Mouse (Mus musculus) frontal cortex, adult 2 months (tissue): ENCODE data around the gene Fam149a. TPM values are rescaled to one million over a fixed set of nuclear protein-coding genes. Genes with fewer than 3 reads are reported as not detected.
A peak's percentile ranks its signal among the peaks of the same experiment; 100 is the strongest.

Experiments used
- DNase-seq, 2 experiments: peaks; one replicate each; pipeline ENCODE4 v3.0.0; 2022; ENCODE audit warnings: low spot score in 1 of 2; ENCODE audit errors: extremely low spot score in 1 of 2
- polyA plus RNA-seq: library from polyadenylated mRNA; depleted of rRNA; stranded (reverse); fragments of >200 nt; gene quantifications from 2 replicates; pipeline ENCODE4 v1.2.3, GENCODE M21; 2012; rRNA removed

The Fam149a gene
- polyA plus RNA-seq: 15.1 and 17.1 TPM in 2 replicates

DNA sequence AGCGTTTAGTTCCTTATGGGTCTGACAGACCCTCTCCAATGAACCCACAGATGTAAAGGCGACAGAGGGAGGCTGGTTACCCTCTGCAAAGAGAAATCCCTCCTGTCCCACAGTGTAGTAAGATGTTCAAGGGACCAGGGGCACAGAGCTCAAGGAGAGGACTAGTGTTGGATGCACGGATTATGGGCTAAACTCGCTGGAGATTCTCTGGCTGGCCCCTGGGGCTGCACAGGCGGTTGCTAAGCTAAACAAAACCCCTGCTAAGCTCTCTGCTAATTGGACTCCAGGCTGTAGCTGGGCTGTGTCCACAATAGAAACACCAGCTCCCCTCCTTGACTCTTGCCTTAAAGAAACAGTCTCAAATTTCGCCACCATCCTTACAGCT is at the start of gene Fam149a:
Gene Fam149a (minus strand): TSS at position 329 of the 385 bp plus-strand sequence.
- no peak for DNase-seq

DNA sequence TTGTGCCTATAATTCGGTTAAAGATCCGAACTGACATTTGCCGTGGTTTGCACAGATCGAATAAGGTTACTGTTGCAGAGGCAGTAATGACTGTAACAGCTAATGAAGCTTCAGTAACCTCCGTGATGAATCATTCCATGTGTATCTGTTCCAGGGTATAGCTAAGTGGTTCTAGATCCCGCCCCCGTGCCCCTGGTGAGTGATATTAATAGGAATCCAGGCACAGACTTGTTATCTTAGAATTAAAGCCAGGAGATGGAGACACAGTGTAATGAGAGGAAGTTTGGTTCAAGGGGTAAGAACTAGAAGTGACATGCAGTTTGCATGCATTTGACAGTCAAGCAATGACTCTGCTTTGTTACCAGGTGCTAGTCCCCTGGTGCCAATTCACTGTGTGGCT is 38.1 kb upstream of the Fam149a start:
- DNase-seq: no peak

DNA sequence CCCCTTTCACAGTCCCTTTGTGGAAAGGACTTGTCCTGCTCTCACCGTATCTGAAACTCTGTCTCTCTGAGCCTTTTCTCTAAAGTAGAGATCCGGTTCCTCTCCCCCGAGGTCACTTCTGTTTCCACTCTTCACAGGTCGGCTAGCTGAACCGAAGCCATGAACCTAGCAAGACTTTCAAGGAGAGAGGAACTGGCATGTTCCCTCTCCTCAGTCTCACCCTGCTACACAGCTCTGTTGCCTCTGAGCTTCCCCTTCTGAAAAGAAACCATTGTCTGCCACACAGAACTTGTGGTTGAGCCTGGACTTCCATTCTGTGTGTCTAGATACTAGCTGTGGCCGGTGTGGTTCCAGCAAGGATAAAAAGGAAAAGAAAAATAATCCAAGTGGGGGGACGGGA is 32.9 kb upstream of the Fam149a start:
- no peak for DNase-seq

DNA sequence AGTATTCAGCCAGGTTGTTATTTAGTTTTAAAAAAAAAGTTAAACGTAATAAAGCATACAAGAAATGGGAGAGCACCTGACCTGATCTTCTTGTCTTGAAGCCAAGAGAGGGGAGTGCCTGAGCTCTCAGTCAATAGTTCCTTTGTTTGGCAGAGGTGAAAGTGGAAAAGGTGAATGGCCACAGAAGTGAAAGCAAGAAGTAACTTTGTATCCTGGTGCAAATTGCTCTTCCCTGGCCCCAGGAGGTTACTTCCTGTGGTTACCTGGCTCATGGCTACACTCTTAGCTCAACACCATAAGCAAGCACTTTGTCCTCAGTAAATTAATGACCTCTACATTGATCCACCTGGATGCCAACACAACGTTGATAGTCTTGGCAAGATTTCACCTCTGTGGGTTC is 28.8 kb upstream of the Fam149a start, which contains the start of gene Tlr3:
Gene Tlr3 (minus strand): TSS at position 199 of the 400 bp plus-strand sequence.
- DNase-seq: no peak

DNA sequence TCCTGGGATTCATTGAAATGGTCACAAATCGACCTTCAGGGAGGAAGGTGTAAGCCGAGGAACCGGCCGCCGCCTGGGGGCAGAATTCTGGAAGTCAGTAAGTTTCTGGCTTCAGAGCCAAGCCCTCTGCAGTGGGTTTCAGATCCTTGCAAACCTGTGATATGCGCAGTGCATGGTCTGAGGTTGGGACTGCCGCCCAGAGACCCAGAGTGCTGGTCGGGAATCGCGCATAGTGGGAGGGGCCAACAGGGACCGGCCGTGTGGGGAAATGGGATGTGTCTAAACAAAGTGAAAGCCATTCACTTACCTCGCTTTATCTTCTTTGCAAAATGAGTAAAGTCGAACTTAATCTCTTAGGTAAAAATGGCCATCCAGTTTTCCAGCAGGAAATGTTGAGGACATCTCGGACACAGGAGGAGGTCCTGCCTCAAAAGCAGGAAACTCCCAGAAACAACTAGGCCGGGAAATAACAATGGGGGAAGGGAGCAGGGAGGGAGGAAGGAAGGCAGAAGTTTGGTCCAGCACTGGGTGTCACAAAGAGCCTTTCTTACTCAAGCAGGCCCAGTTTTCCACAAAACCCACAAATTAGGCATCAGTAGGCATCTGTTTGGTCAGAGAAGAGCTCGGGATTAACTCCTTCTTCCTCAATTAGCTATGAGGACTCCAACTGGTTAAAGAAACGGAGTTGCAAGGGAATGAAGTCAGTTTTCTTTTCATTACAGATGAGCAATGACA is 28.2 kb upstream of the Fam149a start:
- DNase-seq: peak in 1 of 2 experiments; percentile 31

DNA sequence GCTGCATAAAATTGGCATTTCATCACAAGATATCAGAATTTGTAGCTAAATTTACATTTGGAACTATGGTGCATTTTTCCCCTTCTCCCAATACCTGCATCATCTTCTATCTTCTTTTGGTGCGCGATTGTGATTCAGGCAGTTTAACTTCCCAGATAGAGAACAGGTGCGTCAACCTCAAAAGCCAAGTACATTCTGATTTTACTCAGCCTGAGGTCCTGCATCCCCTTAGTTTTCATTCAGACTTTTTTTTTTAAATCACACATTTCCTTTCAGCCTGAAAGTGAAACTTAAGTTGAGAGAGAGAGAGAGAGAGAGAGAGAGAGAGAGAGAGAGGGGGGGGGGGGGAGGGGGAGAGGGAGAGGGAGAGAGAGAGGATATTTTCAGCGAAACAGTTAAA is 27.6 kb upstream of the Fam149a start:
- no peak for DNase-seq

DNA sequence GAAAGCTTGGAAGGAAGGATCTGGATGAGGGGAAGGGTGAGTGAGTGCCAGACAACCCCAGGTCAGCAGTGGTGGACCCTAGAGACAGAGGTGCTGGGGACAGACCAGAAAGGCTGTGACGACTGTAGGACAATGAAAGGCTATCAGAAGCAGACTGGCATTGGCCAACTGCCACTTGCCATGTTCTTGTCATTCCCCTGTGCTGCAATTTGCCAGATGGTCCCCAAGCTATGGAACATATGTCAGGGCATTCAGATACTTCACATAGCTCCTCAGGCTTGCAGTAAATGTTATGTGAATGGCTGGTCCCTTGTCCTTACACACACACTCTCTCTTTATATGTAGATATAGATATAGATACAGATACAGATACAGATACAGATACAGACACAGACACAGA is 1.2 kb upstream of the Fam149a start:
- DNase-seq: no peak

DNA sequence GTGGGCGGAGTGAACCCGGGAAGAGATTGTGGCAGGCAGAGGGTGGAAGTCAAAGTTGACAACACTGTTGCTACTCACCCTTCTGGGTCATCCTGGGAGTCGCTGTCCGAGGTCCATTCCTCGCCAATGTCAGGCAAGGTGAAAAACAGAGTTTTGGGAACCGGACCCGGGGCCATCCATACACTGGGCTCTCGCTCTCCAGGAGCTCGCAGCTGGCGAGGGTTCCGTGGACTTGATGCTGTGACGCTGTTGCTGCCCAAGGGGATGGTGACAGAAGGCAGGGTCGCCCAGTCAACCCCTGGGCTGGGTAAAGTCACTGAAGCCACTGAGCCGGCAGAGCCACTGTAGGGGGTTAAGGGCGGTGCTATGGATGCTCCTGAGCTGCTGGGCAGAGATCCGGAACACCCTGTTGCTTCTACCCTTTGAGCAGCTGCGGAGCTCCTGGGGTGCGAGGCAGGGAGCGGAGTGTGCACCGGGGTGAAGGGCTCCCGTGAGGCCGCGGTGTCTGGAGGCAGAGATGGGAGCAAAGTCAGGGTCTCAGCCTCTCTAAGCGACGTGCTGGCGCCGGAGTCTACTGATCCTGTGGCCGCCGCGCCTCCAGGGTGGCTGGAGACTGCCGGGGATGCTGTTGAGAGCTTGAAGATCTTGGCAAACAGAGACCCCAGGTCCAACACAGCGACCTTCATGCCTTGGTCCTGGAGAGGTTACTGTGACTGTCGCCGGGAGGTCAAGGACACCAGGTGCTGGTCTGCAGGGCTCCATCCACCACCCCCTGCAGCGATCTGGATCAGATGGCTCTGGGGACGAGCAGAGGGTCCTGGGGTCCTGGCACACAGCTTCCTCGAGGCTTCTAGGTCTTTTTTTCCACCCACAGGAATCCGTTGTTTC is 772 bp downstream of the Fam149a start:
- no peak for DNase-seq

DNA sequence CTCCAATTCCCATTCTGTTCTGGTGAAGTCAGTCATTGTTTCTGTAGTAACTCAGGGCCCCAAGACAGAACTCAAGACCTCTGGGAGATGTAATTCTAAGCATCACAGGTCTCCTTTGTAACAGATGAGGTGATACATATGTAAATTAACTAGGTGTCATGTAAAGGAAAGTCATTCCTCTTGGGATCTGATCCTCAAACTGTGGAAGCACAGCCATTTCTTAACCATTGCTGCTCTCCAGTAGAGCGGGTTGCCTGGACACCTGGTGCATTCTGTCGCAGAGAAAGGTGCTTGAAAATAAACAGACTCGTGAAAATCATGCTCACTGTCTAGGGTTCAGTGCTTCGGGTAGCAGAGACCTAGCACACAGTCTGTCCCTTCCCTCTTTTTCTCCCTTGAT is 1.5 kb downstream of the Fam149a start:
- DNase-seq: no peak

DNA sequence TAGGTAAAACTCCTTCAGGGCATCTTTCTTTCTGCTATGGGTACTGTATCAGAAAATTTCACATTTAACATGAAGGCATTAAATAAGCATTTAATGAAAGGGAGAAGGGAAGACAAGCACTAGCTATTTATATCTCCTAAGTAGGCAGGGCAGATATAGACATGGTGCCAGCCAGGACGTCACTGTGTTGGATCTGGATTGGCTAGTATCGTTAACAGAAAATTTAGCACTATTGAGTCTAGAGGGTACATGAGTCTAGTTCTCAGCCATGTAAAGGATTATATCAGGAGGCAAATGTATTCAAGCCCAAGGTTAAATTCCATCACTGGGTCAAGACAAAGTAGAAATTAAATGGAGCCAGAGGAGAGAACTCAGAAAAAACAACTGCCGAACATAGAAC is 8.0 kb downstream of the Fam149a start:
- DNase-seq: no peak

DNA sequence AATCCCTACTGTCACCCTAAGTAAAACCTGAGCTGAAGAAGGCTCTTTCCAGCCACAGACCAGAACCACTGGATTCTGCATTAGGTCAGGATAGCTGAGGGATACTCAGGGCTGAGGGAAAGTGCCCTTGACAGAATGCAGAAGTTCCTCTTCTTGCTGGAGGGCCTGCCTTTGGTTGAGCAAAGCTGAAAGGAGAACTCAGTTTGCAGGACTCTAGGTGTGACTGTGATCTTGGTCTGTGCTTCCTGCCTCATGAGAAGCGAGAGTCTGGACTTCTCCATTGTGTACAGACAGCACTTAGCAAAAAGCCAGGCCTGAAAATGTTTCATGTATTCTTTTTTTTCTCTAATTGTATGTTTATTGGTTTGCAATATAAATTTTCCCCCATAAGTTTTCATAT is 14.9 kb downstream of the Fam149a start:
- no peak for DNase-seq

DNA sequence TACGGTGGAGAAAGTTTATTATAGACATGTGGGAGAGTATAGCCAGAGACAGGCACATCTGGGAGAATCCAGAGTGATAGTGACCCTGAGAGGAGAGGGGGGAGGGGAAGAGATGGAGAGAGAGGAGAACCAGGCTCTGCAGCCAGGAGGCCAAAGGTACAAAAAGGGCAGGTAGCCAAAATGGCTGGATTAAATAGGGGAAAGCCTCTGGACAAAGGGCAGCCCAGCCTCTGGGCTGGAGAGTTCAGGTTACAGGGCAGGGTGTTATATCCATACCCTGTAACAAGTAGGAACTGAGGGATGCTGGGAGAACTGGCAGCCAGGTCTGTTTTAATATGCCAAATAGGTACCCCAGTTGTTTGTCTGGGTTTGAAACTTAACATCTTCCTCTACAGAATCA is 18.9 kb downstream of the Fam149a start:
- DNase-seq: no peak

DNA sequence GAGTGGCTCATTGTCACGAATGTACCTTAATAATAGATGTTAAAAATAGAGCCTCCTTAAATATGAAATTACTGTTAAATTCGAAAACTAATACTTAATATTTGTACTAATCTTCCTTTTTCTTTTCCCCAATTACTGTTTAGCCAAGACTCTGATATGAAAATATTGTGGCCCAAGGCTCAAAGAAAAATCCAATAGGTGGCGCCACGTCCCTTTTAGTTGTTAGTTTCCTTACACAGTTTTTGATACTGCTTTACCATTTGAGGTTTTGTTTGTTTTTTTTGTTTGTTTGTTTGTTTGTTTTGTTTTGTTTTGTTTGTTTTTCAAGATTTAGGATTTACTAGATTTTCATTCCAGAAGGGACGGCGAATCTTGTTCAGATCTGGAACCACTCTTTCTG is 19.8 kb downstream of the Fam149a start:
- peak in 1 of 2 experiments; percentile 74 for DNase-seq

DNA sequence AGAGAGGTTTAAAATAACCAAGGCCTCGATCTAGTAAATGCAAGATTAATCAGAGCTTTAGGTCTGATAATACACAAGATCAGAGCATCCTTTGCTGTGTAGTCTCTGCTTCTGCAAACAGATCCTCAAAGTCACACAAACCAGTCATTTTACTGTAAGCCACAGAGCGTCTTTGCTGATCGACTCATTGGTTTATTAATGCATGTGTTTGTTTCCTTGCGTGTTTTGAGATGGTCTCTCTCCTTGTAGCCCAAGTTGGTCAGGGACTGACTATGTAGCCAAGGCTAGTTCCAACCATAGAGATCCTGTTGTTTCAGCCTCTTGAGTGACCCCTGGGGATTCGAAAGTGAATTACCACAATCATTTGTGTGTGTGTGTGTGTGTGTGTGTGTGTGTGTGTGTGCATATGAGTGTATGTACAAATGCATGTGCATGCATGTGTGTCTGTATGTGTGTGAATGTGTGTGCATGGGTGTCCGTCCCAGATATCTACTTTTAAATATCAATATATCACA is 22.9 kb downstream of the Fam149a start:
- DNase-seq: peak in 1 of 2 experiments; percentile 22

DNA sequence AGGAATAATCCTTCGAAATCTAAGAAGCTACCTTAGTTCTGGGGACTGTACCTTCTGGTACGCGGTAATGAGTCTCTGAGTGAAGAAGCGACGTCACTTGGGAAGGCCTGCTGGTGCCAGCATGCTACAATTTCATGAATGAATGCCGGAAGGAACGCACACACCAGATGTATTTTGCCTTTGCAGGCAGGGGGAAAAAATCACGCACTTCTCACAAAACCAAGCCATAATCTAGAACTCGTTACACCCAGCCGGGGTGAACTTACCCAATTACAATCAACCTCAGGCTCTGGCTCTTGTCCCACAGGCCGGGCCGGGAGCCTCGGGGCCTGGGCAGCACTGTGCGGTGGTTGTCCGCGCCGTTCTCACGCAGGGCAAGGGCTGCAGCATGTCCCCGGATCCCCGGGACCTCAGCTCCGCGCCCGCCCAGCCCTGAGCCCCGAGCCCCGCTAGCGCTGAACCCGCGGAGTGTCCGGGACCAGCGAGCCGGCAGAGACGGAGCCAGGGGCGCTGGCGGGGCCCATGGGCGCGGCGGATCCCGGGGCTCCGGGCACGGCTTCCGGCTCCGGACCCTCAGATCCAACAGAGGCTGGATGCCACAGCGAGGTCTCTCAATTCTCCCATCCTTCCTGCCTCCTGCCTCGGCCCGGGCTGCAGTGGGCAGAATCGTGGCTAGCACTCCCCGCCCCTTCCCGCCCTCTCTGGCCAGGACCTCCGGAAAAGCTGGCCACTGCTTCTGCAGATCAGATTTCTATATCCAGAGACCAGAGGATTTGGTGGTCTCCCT is 23.8 kb downstream of the Fam149a start:
- peak; percentile 7 to 53 for DNase-seq

DNA sequence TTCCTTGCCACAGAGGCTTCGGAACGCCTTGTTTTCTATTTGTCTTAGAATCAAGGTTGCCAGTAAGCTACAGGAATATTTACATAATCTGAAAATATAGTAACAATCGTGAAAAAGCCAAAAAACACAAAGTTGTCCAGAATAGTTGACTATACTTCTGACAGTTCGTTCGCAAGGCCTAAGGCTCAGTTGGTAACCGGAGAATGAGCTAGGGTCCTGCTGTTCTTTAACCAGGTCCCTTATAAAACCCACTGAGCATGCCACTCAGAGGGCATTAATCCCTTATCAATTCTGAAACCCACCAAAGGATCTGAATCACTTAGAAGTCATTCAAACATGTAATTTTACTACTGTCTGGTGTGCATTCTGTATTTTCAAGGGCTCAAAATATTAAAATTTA is 26.3 kb downstream of the Fam149a start:
- no peak for DNase-seq

DNA sequence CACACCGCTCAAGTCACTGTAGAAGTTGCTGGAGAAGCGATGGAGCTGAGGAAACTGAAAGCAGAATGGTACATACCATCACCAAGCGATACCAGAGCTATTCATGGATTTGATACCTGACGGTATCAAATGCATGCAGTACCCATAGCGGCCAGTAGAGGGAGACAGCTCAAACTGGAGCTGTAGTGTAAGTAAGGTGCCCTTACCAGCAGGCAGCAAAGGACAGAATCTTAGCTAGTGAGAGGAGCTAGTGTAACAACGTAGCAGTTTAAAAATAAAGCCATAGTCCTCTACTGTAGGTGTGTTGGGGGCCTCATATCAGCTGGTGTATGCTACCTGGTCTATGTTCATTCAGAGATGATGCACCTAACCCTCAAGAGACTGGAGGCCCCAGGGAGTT is 37.1 kb downstream of the Fam149a start:
- DNase-seq: peak in 1 of 2 experiments; percentile 80

DNA sequence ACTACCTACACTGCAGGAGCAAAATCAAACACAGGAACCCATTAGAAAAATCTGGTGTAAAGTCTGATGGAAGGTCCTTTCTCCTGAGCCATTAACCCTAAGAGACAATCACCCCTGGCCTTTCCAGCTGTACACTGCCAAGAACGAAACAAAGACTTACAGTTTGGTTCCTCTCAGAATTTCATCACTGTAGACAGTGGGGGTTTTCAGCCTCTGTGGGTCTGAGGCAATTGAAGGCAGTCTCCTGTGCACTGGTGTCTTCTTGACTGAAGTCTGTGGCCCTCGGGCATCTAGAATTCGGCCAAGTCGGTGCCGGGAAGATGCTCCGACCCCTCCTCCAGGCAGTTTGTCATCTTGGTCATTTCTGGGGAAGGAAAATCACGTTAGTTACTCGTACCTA is 37.8 kb downstream of the Fam149a start:
- no peak for DNase-seq

DNA sequence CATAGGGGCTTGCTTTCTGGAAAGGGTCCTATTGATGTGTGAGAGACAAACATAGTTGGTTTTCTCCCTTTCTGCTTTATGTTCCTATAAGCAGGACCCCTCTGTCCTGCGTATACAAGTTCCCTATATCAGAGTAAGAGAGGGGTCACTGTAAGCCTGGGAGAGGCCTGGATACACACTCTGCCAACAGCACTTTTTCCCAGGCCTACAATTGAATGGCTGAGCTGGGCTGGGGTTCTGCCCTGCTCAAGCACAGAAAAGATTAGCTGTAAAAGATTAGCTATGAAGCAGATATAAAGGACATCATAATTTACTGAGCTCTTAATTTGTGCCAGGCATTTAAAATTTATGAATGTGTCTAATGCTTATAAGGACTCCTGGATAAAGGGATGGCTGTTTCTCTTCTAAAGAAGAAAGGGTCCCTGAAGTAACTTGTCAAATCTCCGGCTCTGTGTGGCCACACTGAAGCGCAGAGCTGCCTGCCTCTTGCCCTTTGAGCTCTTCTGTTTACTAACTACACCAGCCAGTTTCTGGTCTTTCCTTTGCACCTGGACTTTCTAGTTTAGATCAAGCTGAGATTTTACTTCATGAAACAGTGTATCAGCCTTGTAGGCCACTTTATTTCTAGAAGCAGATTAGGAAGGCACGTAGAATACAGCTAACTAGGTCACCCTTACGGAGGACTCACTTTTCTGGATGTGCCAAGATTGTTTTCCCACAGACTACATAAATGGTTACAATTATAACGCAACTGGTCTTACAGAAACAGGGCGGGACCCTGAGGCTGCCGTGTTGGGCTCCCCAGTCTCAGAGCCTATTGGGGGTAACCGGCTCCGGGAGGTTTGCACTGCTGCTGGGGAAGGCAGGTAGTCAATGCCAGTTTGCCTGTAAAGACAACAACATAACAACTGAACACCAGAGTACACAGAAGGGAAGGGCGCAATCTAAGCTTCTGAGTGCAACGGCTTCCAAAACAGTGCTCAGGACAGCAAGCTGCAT is 40.2 kb downstream of the Fam149a start:
- no peak for DNase-seq

DNA sequence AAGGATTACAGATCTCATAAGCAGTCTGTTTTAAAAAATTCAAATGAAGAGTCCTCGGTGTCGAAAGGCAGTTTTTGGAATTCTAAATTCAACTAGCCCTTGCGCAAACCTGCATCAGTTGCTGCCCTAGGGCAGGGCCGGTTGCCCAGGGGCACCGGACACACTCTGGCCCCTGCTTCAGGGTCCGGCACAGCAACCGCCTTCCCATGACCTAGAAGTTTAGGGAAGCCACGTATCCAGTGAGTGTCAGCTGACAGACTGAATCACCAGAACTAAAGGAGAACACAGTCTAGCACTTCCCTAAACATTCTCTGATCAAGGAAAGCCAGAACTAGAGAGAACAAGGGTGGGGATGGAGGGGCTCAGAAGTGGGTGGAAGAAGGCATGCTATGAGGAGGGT is 48.6 kb downstream of the Fam149a start:
- DNase-seq: peak in 1 of 2 experiments; percentile 9
